Mouse (Mus musculus) lung, postnatal 4 days (tissue): ENCODE measurements at regions not wholly inside any gene's neighbourhood (a gene's known extent, or its start where the extent isn't known, plus 50 kb on each side); places are given as distances from the start of the nearest gene placed in this dataset.
"Not testable (repeated sequence)": the region's sequence is repeated elsewhere in the genome, so short reads cannot be mapped to it uniquely, and the experiment has no call there.

Experiments
- DNase-seq, 2 experiments: peaks; one replicate each; pipeline ENCODE4 v3.0.0; 2021

GRCm38 (mm10) chr3:68795641-68796040 is 73.7 kb upstream of the 1110032F04Rik start:
- DNase-seq = peak; percentile 27 to 36

- DNase-seq = not testable (repeated sequence)
Measured at GRCm38 (mm10) chr3:68798408-68798807, 71.0 kb upstream of the 1110032F04Rik start.

- DNase-seq = no peak
Measured at GRCm38 (mm10) chr3:68808866-68809265, 60.5 kb upstream of the 1110032F04Rik start.

DNA sequence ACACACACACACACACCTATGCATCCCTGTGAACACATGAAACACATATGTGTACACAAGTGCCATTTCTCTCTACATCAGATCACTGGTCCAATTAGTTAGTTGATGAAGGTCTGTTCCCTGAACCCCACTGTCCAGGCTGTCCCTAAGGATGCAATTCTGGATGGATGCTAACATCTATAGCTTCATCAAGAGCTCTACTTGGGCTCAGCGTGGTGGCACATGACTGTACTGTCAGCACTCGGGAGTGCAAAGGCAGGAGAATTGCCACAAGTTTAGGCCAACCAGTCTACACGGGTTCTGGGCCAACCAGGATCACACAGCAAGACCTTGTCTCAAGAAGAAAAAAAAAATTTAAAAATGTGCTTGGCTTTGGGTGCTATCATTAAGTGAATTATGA is 55.9 kb upstream of the 1110032F04Rik start:
- DNase-seq = no peak

GRCm38 (mm10) chr3:68814011-68814690 is 55.2 kb upstream of the 1110032F04Rik start:
- no peak for DNase-seq

- DNase-seq = no peak
Measured at GRCm38 (mm10) chr3:68815621-68816020, 53.8 kb upstream of the 1110032F04Rik start.

GRCm38 (mm10) chr3:68817321-68817720 is 52.1 kb upstream of the 1110032F04Rik start:
- DNase-seq = no peak
